Mouse (Mus musculus) intestine, embryonic 14.5 days (tissue): ENCODE results near the gene Prss46. TPM values are rescaled to one million over a fixed set of nuclear protein-coding genes. Genes with fewer than 3 reads are reported as not detected.
A peak's percentile ranks its signal among the peaks of the same experiment; 100 is the strongest.

ENCODE experiments used
- ATAC-seq: fragments of 200-750 bp; cut with Nextera tagmentation; replicated peaks from 2 replicates; pipeline ENCODE4 v1.8.0; 2017; ENCODE audit warnings: low read depth, moderate number of reproducible peaks, moderate TSS enrichment, moderate library complexity; ENCODE audit not compliant: low FRiP score, low TSS enrichment
- DNase-seq: peaks from one replicate; pipeline ENCODE4 v3.0.0-alpha.2; 2018; ENCODE audit warnings: low spot score
- H3K27ac ChIP-seq: fragments of 300-500 bp; sonication (generic); 2 replicates; pipeline ENCODE4 v1.5.1; 2014; ENCODE audit warnings: low read depth, mild to moderate bottlenecking, control low read depth
- H3K27me3 ChIP-seq: fragments of 300-500 bp; sonication (generic); replicated peaks from 2 replicates; pipeline ENCODE4 v1.6.1; 2014; ENCODE audit warnings: low read length, control low read depth; ENCODE audit not compliant: control insufficient read depth, insufficient read depth
- H3K36me3 ChIP-seq: fragments of 300-500 bp; sonication (generic); 2 replicates; pipeline ENCODE4 v1.6.1; 2014; ENCODE audit warnings: low read length, control low read depth; ENCODE audit not compliant: control insufficient read depth, insufficient read depth
- H3K4me1 ChIP-seq: fragments of 300-500 bp; sonication (generic); replicated peaks from 2 replicates; pipeline ENCODE4 v1.6.1; 2014; ENCODE audit warnings: low read length, control low read depth, mixed read lengths; ENCODE audit not compliant: control insufficient read depth, insufficient read depth
- H3K4me2 ChIP-seq: fragments of 300-500 bp; sonication (generic); 2 replicates; pipeline ENCODE4 v1.6.1; 2014; ENCODE audit warnings: low read length
- H3K4me3 ChIP-seq: fragments of 300-500 bp; sonication (generic); 2 replicates; pipeline ENCODE4 v1.5.1; 2014; ENCODE audit warnings: low read depth, low read length, control low read depth, mixed read lengths
- H3K9ac ChIP-seq: fragments of 300-500 bp; sonication (generic); 2 replicates; pipeline ENCODE4 v1.6.1; 2014; ENCODE audit warnings: mild to moderate bottlenecking, low read length
- H3K9me3 ChIP-seq: fragments of 300-500 bp; sonication (generic); 2 replicates; pipeline ENCODE4 v1.6.1; 2016; ENCODE audit warnings: low read length, control low read depth; ENCODE audit not compliant: control insufficient read depth
- WGBS: fragments of 180-500 bp; shearing (Covaris S2); extraction: QIAGEN DNeasy Blood & Tissue Kit; methylation state at CpG from one replicate; pipeline ENCODE4 v1.1.7; 2014; 5-methylcytosine and 5-hydroxymethylcytosine counted together
- polyA plus RNA-seq: library from polyadenylated mRNA; unstranded; fragments of >200 nt; fragmentation: Nextera tagmentation; extraction: Ambion mirVana; gene quantifications from 2 replicates; pipeline ENCODE4 v1.2.1, GENCODE M21; 2014

Gene Prss46
- polyA plus RNA-seq, 1 experiment from 2014 or later = not detected

DNA sequence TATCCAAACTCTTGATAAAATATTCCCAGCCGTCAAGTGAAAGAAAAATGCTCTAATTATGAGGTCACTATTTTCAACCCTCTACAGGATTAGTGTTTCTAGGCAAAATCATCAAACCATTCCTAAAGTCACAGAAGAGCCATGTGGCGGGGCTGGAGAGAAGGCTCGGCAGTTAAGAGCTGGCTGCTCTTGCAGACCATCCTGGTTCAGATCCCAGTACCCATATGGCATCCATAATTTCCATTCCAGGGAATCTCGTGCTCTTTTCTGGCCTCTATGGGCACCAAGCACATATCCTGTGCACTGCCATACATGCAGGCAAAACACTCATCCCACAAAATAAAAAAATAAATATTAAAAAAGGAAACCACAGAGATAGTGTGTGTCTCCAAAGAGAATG, 18.9 kb upstream of the Prss46 start:
- DNase-seq = no peak
- ATAC-seq = no peak
- Histone ChIP-seq H3K4me2 (no peak overlapping the region), H3K27me3 (no peaks in the 10 kb centered on the region), H3K36me3 (no peaks in the 10 kb centered on the region), H3K27ac (no peak overlapping the region), H3K4me1 (no peaks in the 10 kb centered on the region), H3K9ac (no peak overlapping the region), H3K9me3 (no peaks in the 10 kb centered on the region), H3K4me3 (no peak overlapping the region)
- 82% methylated on average over 4 of the region's 4 CpGs for WGBS

DNA sequence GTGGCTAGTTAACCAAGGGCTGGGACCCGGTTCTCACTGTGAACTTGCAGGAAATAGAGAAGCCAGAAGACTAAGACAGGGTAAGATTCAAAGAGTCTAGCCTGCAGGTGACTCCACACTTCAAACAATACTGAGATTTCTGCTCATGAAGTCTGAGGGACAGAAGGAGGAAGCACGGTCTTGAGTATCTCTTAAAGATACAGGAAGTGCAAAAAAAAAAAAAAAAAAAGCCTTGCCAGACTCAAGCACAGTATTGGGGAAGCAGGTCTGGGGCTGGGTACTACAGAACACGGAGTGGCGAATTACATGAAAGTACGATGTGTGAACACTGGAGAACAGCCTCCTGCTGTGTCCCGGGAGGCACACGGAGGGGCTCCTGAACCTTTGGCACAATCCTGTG, 18.5 kb upstream of the Prss46 start:
- WGBS = 70% methylated on average over 7 of the region's 7 CpGs
- ATAC-seq (no peak), DNase-seq (no peak)
- Histone ChIP-seq H3K4me3 (no peak overlapping the region), H3K27me3 (no peaks in the 10 kb centered on the region), H3K4me1 (no peaks in the 10 kb centered on the region), H3K36me3 (no peaks in the 10 kb centered on the region), H3K27ac (no peak overlapping the region), H3K9me3 (no peaks in the 10 kb centered on the region), H3K4me2 (no peak overlapping the region), H3K9ac (no peak overlapping the region)

DNA sequence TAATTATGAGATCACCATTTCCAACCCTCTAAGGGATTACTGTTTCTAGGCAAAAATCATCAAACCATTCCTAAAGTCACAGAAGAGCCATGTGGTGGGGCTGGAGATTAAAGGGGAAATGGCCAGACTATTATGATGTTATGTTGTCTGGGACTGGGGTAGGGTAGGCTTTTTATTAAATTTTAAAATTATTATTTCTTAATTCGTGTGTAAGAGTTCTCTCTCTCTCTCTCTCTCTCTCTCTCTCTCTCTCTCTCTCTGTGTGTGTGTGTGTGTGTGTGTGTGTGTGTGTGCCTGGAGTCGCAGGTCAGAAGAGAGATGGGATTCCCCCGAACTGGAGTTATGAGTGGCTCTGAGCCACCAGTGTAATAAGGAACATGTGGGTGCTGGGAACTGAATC, 17.9 kb upstream of the Prss46 start, which contains the start of gene Prss43:
Gene Prss43 (plus strand): TSS at position 301 of the 400 bp plus-strand sequence.
- H3K27ac ChIP-seq = no peak within 1 kb of the TSS
- no peaks in the 10 kb centered on the region for H3K9me3 ChIP-seq
- no peaks in the 10 kb centered on the region for H3K27me3 ChIP-seq
- ATAC-seq (no peak), DNase-seq (no peak)
- no peaks in the 10 kb centered on the region for H3K4me1 ChIP-seq
- H3K9ac ChIP-seq = no peak within 1 kb of the TSS
- no peak within 1 kb of the TSS for H3K4me2 ChIP-seq
- no peaks in the 10 kb centered on the region for H3K36me3 ChIP-seq
- H3K4me3 ChIP-seq = no peak within 1 kb of the TSS
- WGBS = 84% methylated on average over 3 of the region's 3 CpGs

DNA sequence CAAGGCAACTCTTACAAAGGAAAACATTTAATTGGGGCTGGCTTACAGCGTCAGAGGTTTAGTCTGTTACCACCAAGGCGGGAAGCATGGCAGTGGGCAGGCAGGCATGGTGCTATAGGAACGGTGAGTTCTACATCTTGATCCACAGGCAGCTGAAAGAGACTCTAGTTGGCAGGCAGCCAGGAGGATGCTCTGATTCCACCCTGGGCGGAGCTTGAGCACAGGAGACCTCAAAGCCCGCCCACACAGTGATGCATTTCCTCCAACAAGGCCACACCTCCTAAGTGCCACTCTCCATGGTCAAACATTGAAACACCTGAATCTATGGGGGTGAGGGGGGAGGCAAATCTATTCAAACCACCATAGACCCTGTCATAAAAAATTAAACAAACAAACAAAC, 11.3 kb upstream of the Prss46 start:
- Histone ChIP-seq H3K9ac (no peak overlapping the region), H3K27ac (no peak overlapping the region), H3K27me3 (no peaks in the 10 kb centered on the region), H3K9me3 (no peaks in the 10 kb centered on the region), H3K4me3 (no peak overlapping the region), H3K36me3 (no peaks in the 10 kb centered on the region), H3K4me1 (no peaks in the 10 kb centered on the region), H3K4me2 (no peak overlapping the region)
- no peak for DNase-seq
- ATAC-seq = no peak
- 72% methylated on average over 5 of the region's 5 CpGs for WGBS

DNA sequence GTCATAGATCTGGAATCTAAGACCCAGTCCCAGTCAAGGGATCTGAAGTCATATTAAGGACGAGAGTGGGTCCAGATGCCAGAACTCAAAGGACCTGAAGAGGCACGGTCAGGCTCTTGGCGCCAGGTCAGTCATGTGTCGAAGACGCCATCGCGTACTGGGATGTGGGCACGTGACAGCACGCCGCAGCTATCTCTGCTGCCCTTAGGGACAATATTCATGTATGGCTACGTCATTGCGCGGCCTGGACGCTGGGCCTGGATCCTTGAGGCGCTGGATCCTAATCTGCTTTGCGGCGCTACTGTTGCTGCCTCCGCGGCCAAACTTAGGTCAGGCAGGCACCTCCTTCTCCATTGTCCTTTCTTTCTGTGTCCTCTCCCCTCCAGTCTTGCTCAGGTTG, 9.9 kb upstream of the Prss46 start, which contains the start of gene Prss45:
Gene Prss45 (plus strand): TSS at position 178 of the 400 bp plus-strand sequence.
- no peaks in the 10 kb centered on the region for H3K9me3 ChIP-seq
- no peak within 1 kb of the TSS for H3K27ac ChIP-seq
- 0 out of 2 replicates have a peak within 1 kb of the TSS, but pooled peaks have one; percentile 13 for H3K4me2 ChIP-seq
- ATAC-seq = no peak
- H3K4me3 ChIP-seq = no peak within 1 kb of the TSS
- no peak within 1 kb of the TSS for H3K9ac ChIP-seq
- 82% methylated on average over 19 of the region's 19 CpGs for WGBS
- no peaks in the 10 kb centered on the region for H3K27me3 ChIP-seq
- no peaks in the 10 kb centered on the region for H3K4me1 ChIP-seq
- H3K36me3 ChIP-seq = no peaks in the 10 kb centered on the region
- no peak for DNase-seq

DNA sequence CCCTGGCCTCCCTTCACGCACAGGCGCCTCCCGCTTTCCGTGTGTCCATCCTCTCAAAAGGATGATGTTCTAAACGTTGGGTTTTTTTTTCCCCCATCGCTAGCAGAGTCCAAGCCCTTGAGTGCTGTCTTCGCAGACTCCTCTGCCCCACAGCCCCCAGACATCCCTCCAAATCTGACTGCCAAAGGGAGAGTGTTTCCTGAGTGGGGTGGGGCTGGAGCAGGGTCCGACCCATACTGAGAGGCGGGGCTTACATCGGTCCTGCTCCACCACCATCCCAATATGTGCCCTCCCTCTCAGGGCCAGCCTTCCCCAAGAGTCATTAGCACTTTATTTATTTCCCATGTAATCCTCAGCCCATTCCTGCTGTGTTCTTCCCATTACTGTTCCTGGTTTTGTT, 9.3 kb upstream of the Prss46 start:
- DNase-seq = no peak
- WGBS = 33% methylated on average over 10 of the region's 10 CpGs
- H3K9me3 ChIP-seq = no peaks in the 10 kb centered on the region
- H3K4me1 ChIP-seq = no peaks in the 10 kb centered on the region
- no peak overlapping the region for H3K27ac ChIP-seq
- H3K27me3 ChIP-seq = no peaks in the 10 kb centered on the region
- 0 out of 2 replicates have a peak overlapping the region, but pooled peaks have one; percentile 13 for H3K4me2 ChIP-seq
- no peak overlapping the region for H3K4me3 ChIP-seq
- H3K36me3 ChIP-seq = no peaks in the 10 kb centered on the region
- no peak overlapping the region for H3K9ac ChIP-seq
- ATAC-seq = no peak

DNA sequence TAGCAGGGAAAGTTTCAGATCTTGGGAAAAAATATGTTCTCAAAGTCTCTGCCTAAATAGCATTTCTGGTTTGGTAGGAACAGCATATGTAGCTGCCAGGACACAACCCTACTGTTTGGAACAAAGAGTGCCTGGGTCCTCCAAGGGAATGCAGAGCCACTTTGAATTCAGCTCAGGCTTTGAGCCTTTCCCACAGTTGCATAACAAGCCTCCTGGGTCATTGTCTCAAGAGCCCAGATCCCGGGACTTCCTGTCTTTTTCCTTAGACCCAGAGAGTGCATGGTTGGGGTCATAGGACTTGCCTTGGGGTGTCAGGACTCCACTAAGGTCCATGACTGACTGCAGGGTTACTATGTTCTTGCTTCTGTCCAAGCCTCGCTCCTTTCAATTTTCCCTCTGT, 8.2 kb upstream of the Prss46 start:
- H3K4me2 ChIP-seq = no peak overlapping the region
- DNase-seq (no peak), ATAC-seq (no peak)
- 70% methylated on average over 2 of the region's 2 CpGs for WGBS
- H3K4me3 ChIP-seq = no peak overlapping the region
- no peaks in the 10 kb centered on the region for H3K4me1 ChIP-seq
- H3K36me3 ChIP-seq = no peaks in the 10 kb centered on the region
- H3K27ac ChIP-seq = no peak overlapping the region
- H3K9ac ChIP-seq = no peak overlapping the region
- H3K27me3 ChIP-seq = no peaks in the 10 kb centered on the region
- H3K9me3 ChIP-seq = no peaks in the 10 kb centered on the region

DNA sequence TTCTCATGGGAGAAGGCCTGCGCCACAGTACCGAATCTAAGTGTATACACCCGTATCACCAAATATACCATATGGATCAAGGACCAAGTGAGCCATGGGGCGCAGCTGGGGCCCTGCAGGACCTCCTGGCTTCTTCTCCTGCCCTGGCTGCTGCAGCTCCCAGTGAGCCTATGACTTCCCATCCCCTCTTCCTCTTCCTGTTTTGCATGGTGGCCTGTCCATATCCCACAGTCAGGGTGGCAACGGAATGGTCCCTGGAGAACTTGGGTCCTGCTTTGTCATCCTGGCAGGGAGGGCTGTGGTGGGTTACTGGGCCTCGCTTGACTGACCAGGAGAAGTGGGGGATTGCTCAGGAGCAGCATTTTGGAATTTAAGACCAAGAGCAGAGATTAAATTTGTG, 3.4 kb upstream of the Prss46 start:
- 79% methylated on average over 6 of the region's 6 CpGs for WGBS
- H3K4me2 ChIP-seq = no peak overlapping the region

DNA sequence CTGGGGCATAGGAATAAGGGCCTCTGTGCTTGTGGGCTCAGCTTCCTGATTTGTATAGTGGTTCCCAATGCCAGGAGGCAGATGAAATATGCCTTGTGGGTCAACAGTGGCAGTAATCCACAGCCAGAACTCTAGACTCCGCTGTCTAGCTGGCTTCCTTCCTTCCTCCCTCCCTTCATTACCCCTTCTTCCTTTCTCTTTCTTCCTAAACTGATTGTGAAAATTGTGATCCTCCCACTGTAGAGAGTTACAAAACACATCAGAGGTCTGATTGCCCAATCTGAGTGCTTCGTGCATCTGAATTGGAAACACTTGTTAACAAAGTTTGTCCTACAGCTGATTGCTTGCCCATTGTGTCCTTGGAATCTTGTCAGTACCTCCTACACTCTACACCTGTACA, 2.9 kb upstream of the Prss46 start:
- no peak for DNase-seq
- no peak for ATAC-seq

More for the DNA sequence above, 3.4 kb upstream of the Prss46 start:
- Histone ChIP-seq H3K36me3 (no peaks in the 10 kb centered on the region), H3K9ac (no peak overlapping the region), H3K4me3 (no peak overlapping the region), H3K27ac (no peak overlapping the region), H3K27me3 (no peaks in the 10 kb centered on the region), H3K9me3 (no peaks in the 10 kb centered on the region), H3K4me1 (no peaks in the 10 kb centered on the region)
- no peak for DNase-seq
- no peak for ATAC-seq

More for the DNA sequence above, 2.9 kb upstream of the Prss46 start:
- no peaks in the 10 kb centered on the region for H3K27me3 ChIP-seq
- H3K36me3 ChIP-seq = no peaks in the 10 kb centered on the region
- no peaks in the 10 kb centered on the region for H3K4me1 ChIP-seq
- no peak overlapping the region for H3K4me2 ChIP-seq
- H3K9me3 ChIP-seq = no peaks in the 10 kb centered on the region
- 71% methylated on average over 2 of the region's 2 CpGs for WGBS
- no peak overlapping the region for H3K4me3 ChIP-seq
- no peak overlapping the region for H3K9ac ChIP-seq
- H3K27ac ChIP-seq = no peak overlapping the region
